Mouse (Mus musculus) thymus, postnatal 25 days (tissue): ENCODE results near the gene Rac3.
"Not testable (repeated sequence)": the region's sequence is repeated elsewhere in the genome, so short reads cannot be mapped to it uniquely, and the experiment has no call there.

Source experiments
- DNase-seq: peaks from one replicate; pipeline ENCODE4 v3.0.0; 2022

Rac3 gene

DNA sequence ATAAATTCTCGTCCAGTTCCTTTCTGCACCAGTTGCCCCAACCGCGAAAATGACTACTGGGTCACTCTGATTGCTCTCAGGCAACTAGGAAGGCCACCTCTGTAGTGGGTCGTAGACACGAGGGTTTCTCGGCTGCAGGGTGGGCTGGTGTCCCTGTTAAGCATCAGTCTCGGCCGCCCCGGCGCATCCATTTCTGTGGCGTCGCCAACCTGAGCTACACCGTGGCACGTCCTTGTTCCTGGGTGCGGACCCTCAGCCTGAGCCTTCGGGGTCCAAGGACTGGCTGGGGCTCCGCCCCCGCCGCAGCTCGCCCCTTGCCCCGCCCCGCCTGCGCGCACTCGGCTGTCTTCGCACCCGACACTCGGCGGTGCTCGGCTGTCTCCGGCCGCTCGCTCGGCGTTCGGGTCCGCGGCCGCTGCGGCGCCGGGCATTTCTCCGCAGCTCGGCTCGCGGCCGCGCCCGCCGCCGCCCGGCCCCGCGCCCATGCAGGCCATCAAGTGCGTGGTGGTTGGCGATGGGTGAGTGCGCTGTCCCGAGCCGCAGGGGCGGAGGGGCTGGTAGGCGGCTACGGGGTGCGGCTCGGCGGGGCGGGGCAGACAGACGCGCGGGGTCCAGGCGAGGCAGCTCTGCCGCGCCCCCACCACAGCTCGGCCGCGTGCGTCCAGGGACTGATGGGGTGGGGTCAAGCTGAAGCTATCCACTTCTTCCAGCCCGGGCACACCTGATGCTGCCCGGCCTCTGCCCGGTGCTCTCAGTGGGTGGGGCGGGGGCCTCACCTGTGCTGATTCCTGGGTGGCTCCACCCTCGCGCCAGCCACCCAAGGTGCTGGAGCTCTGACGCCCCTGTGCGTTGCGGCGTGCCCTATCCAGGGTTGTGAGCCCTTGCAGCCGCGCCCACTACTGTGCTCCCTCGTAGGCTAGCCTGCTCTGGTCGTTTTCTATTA, at the start of gene Rac3:
Gene Rac3, plus strand, starts transcription at position 347 of the 943 bp plus-strand sequence.
- DNase-seq = peak; percentile 63

DNA sequence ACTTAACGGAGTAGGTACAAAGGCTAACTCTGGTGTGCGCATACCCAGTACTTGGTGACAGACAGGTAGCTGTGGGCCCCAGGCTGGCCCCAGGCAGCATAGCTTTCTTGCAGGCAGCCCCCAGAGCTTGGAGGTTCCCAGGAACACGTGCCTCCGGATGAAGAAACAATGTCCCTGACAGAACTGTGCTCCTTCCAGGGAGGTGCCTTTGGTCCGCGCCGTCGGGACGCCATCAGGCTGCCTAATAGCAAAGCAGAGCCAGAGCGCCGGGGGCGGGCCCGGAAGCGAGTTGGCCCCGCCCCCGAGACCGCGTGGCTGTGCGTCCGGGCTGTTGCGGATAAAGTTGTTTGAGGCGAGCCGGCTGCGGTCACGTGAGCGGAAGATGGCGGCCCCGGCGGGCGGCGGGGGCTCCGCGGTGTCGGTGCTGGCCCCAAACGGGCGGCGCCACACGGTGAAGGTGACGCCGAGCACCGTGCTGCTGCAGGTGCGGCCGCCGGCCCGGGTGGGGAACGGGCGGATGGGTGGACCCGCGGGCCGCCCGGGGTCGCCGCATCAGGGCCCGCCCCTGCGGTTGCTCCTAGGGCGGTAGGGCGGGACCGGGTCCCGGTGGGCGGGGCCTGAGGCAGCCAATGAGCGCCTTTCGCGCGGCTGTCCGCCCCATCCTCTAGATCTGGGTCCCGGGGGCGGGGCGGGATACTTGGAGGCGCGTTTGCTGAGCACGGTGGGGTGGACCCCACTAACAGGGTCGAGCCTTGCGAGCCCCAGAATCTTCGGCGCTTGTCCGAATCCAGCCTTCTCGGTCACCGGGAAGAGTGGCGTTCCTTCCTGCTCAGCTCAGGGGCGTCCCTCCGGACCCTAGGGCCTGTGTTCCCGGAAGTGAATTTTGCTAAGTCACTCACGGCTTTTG, 48.3 kb upstream of the Rac3 start, which contains the start of gene Aspscr1:
Gene Aspscr1, plus strand, starts transcription at position 287 of the 907 bp plus-strand sequence.
- DNase-seq = peak; percentile 98

DNA sequence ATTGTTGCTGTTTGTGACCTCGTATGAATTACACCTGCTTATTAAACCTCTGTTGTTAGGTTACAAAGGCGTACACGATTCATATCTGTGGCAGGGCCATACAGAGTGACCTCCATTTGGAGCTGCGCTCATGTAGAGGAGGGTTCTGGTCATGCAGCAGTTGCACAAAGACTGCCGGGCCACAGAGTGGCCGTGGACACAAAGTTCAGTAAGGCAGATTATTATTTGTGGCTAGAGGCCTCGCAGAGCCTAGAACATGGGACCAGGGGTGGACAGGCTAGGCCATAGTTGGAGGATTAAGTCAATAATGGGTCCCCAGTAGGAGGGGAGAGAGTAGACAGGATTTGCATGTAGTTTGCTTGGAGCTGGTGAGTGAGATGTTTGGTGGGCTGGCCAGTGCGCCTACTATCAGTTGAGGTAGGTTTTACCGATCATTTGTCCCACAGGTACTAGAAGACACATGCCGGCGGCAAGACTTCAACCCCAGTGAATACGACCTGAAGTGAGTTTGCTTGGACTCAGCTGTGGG, 47.6 kb upstream of the Rac3 start:
- no peak for DNase-seq

DNA sequence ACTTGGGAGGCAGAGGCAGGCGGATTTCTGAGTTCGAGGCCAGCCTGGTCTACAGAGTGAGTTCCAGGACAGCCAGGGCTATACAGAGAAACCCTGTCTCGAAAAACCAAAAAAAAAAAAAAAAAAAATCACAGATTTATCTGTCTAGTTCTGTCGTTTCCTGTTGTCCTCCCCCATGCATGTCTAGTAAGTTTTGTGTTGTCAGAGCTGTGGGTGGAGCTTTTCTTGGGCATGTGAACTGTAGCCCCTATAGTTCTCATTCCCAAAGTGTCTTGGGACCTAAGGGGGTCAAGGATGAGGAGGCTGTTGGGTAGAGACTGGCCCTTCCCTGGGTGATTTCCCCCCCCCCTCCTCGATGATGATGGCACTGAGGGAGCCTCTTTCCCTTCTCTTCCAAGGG, 45.4 kb upstream of the Rac3 start:
- DNase-seq = not testable (repeated sequence)

DNA sequence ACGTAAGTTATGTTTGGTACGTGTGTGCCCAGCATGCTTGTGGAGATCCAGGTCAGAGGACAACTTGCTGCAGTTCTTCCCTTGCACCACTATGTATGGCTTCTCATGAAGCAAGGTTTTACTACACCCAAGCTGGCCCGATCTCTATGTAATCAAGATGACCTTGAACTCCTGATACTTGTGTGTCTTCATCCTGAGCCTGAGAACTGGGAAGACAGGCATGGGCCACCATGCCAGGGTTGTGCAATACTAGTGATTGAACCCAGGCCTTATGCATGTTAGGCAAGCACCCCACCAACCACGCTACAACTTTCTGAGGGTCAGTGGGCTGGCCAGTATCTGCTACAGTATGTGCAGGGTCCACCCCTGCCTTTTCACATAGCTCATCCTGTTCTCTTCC, 44.3 kb upstream of the Rac3 start:
- no peak for DNase-seq

DNA sequence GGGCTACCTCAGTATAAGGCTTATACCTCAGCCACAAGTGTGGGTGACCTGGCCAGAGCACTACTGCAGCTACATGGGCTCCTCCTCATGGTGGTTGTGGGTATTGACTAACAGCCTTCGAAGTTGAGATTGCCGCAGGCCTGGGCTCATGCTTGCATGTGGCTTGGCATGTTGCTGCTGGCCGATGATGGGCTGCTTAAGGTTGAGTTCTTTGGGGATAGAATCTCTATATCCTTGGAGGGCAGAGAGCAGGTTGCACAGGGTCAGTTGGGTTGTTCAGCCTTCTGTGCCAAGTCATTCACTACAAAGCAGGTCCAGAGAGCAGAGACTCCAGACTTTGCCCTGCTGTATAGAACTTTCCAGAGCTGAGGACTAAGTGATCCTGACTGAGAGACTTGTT, 41.4 kb upstream of the Rac3 start:
- DNase-seq = peak; percentile 17

DNA sequence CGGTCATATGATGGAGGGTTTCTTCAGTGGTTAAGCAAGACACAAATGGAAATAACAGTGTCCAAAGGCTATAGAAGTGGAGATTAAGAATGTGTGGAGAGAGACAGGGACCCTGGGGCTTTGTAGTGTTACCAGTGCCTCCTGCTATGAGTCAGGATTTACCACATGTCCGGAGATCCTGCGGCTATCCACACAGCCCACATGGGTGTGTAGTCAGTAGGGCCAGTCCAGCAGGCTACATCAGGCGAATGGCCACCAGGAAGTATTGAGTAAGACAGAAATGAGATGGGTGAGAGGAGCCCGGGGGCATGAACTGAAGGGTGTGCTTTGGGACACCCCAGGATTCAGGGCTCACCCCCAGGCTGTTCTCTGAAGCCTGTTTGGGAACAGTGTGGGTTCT, 38.6 kb upstream of the Rac3 start:
- DNase-seq = no peak

DNA sequence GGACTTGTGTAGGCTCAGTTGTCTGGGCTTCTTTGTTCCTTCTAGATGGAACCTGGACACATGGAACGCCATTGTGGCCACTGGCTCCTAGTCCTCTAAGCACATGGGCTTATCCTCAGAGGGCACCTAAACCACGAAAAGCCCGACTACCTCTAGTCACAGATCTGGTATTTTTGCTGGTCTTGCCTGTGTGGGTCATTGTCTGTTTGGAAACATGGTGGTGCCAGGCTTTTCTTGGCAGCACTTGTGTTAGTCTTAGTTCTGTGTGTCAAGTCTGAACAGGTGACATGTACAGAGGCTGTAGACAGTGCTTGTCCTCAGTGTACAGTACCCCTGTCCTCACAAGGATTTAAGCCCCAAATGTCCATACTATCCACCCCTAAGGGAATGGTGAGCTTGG, 37.7 kb upstream of the Rac3 start:
- no peak for DNase-seq

DNA sequence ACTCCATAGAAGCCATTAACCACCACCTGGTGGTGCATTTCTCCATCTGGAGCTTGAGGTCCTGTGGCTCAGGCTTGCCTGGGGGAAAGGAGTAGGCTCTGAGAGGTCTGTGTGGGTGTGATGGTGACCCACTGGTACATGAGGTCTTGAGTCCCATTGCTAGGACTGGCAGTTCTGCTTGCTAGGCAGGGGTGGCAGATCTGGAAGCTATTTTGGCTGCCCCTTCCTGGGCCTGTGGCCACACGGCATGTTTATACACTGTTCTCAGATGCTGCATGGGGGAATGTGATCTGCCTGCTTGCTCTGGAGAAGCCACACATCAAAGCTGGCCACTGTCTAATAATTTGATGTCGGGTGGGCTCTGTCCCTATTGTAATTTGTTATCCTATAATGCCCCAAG, 37.2 kb upstream of the Rac3 start:
- DNase-seq = no peak

DNA sequence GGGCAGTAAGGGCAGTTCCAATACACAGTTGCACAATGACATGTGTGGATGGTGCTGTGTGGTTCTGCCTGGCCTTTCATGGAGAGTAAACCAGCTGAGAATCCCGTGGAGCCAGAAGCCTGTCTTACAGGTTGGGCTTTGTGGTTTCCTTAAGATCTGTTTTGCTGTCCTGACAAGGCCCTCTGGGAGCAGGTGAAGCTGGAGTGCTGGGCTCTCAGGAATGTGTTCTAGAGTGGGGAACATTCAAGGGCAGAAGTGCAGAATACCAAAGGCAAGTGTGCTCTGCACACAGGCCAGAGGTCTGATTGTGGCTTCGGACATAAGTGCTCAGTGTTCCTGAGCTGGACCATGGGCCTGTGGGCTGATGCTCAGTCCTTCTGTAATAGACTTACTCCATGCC, 36.6 kb upstream of the Rac3 start:
- no peak for DNase-seq

DNA sequence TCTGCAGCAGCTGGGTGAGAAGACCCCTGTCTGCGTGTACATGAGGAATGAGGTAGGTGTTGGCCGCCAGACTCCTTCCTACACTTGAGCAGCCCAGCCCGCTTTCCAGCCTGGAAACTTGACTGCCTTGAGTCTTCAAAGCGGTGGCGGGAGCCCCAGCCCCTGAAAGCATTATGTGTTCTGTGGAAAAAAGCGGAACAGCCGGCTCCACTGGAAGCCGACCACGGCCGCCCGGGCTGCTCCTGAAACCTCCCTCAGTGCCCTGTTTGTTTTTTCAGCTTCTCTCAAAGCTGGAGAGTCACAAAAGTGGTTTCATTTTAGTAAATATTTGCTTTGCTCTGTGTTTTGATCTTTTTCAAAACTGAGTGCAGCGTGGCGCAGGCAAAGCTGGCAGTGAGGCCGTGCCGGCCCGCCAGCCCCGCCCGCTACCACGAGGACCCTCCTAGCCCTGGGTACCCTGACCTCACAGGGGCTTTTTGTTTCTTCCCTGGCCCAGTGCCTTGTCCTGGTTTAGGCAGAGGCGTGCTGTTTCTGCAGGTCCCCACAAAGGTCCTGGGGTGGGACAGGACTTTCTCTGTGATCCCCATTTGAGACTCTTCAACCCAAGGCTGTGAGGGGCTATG, 34.5 kb upstream of the Rac3 start:
- DNase-seq = no peak

DNA sequence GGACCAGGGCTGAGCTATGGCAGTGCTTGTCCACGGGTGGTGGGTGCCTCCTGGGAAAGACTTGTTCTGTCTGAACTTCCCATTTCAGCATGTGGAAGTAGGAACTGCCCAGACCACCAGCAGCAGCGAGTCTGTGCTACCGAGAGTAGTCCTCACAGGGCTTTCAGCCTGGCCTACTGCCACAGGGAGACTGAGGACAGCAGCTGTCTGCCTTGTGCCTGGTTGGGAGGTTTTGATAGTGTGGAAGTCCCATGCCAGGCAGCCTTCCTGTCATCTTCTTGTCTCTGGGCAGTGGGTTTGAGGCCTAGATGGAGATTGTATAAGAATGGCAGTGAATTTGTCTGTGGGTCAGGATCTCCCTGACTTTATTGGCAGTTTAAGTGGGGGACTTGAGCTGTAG, 31.9 kb upstream of the Rac3 start:
- DNase-seq = no peak

DNA sequence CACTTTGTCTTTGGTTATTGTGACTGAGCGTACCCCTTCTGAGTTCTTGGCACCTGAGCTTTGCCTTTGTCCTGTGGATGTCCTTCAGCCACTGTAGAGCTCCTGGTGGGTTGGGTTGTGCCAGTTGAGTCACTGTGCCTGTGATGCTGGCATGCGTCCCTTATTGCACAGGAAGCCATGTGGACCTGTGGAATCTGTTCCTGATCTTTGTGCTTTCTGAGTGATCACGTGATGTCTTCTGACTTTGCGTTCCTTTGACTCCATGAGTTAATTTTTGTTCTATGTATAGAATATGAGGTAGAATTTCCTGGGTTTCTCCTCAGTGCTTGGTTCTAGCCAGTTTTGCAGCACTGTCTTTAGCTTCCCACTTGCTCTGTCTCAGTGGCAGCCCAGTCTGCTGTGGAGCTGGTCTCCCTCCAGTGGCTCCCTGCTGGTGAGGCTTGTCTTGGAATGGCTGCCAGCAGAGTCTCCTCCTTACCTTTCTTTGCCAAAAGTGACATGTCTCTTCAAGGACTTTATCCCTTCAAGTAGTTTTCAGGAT, 28.7 kb upstream of the Rac3 start:
- DNase-seq = no peak

DNA sequence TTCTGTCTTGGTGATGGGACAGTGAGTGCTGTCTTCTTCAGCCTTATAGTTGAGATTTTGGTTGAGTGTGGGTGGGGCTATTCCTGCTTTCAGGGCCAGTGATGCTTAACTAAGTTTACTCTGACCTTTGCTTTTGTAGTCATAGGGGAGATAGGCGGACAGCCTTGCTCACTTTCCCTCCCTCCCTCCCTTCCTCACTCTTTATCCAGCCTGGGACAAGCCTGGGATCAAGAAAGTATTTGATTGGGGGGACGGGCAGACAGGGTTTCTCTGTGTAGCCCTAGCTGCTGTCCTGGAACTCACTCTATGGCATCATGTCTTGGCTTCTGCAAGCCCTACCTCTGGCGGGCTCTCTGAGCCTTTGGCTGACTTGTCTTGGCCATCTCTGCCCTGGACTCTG, 27.8 kb upstream of the Rac3 start:
- DNase-seq = no peak

DNA sequence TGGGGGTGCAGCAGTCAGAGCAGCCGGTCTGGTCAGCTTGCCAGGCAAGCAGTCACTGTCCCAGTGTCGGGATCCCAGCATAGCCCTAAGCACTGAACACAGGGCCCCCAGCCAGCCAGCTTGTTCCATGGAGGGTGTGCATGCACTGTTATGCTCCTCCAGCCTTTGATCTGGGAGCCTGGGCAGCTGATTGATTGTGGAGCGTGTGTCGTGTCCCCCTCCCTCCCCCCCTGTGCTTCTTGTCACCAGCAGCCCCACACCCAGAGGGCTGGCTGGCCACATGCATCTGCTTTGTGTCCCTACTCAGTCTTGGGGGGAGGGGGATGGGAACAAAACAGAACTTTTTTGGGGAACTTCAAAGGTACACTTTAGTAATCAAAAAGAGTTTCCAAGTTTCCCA, 26.1 kb upstream of the Rac3 start:
- DNase-seq = no peak

DNA sequence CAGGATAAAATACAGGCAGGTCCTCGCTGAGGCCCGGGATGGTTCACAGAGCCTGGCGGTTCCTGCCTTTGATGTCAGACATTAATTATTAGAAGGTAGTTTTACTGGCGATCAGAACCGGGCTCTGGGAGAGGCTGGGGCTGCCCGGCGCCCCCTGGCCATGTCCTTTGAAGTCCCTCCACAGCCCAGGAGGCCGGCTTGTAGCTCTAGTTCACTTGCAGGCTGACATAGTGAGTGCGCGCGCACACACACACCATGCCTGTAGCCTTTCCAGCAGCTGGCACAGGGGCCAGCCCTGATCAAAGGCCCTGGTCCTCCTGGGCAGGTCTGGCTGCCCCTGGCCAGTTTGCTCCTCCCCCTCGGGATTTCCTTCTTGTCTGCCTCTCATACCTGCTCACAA, 25.6 kb upstream of the Rac3 start:
- DNase-seq = no peak

DNA sequence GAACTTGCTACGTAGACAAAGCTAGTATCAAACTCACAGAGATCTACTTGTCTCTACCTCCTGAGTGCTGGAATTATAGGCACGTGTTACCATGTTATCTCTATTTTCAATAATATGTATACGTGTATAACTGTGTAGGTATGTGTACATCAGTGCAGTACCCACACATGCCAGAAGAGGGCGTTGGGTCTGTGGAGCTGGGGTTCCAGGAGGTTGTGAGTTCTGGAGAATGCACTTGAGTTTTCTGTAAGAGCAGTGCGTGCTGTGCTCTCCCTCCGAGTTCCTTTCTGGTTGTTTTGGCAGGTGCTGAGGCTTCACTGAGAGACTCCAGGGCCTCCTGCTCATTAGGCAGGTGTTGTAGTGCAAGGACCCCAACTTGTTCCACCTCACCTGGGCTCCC, 24.7 kb upstream of the Rac3 start:
- no peak for DNase-seq

DNA sequence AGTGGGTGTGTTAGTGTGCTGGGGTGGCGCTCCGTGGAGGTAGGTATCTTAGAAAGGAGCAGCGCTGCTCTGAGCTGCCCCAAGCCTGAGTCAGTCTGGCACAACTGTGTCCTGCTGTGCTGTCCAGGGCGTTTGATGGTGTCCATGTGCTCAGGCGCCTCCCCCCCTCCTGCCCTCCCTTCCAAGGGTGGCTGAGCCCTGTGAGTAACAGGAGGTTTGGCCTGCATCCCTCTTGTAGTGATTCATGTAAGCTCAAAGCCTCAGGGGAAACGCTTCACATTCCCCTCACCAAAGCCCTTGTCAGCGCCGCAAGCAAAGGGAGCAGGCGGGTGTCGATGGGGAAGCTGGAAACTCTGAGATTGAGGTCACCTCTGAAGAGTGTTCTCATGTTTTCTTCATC, 23.5 kb upstream of the Rac3 start:
- no peak for DNase-seq

DNA sequence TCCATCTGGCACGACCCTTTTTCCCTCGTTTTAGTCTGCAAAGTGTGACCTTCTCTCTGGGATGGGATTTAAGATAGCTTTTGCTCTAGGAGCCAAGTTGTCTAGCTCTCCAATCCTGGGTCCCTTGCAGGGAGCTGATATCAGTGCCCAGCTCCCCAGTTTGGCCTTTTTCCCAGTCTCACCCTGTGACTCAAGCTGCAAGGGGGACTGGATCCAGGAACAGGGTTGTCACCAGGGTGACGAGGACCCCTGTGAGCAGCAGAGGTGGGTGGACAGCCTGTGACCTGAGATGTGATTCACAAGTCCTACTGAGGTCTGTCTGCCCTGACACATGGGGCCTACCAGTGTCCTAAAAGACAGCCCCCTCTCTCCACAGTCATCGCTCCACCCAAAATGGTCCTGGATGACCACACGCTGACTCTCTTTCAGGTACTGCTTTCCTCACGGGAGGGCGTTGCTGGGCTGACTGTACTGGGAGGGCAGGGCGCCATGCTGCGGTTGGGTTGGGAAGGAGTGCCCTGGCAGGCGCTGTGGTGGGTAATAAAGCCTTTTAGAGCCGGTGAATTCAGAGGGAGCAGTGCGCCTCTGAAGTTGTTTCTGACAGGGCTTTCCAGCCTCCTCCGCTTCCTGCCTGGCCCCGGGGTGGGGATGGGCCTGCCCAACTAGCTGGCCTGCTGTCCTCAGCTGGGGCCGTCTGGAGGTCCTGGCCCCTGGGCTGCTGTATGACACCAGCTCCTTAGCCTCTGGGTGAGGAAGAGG, 17.4 kb upstream of the Rac3 start:
- no peak for DNase-seq

DNA sequence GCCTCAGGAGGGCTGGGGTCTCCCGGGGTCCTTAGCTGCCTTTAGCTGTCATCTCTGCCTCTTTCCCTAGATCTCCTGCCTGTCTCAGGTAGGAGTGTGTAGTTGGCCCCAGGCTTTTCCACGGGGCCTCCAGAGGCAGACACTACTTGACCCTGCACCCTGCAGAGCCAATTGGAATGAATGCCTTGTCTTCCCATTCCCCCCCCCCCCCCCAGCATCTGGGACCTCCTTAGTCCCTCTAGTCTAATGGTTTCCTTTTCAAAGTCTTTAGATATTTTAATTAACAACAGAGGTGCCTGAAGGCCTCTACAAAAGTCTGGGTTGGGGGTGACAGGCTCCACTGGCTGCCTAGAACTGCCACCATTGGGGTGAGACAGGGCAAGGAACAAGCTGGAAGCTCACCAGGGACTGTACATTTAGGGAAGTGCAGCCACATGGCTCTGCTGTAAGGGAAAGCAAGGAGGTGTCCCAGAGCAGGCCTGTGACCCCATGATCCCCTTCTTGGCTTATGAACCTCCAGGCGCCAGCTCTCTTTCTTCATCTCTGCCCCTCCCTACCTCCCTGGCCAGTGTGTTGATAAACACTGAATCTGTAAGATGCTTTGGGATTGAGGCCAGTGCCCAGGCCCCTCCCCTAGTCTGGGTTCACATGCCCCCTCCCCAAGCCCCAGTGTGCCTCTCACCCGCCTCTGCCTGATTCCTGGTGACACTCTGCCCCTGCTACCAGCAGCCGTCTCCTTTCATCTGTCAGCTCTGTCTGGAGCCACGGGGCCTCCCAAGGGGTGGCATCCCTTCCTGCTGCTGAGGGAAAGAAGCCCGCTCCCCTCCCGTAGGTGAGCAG, 16.6 kb upstream of the Rac3 start:
- DNase-seq = no peak

DNA sequence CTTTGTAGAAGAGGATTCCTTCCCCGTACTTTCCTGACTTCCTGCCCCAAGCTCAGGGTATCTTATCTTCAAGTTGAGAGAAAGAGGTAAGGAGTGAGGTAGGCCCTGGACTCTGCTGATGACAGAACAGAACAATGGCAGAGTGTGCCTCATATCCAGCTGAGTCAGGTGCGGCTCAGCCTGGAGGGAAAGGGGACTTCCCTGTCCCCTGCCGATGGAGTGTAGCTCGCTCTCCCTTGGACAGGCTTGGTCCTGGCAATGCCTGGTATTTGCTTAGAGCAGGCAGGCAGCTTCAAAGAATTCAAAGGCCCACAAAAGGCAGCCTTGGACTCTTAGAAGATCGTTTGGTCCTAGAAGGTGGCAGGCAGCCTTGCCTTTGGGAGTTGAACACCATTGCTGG, 15.2 kb upstream of the Rac3 start:
- no peak for DNase-seq
